Mouse (Mus musculus) CH12.LX (cell line): ENCODE measurements around the gene Syt5. TPM values are rescaled to one million over a fixed set of nuclear protein-coding genes. Genes with fewer than 3 reads are reported as not detected.

ENCODE experiments used
- DNase-seq: peaks from one replicate; pipeline ENCODE4 v3.0.0-alpha.2; 2013; ENCODE audit errors: extremely low read depth
- H3K27ac ChIP-seq: 2 replicates; pipeline ENCODE4 v1.5.1; 2012; ENCODE audit warnings: low read depth, mild to moderate bottlenecking, control low read depth, moderate library complexity; ENCODE audit not compliant: insufficient read depth
- H3K27me3 ChIP-seq: replicated peaks from 2 replicates; pipeline ENCODE3; 2012; ENCODE audit warnings: inconsistent platforms
- H3K36me3 ChIP-seq, 2 experiments: replicated peaks in 1 of 2; 2 replicates each; pipeline versions ENCODE3 to v1.6.1; 2012; ENCODE audit warnings: inconsistent platforms in 1 of 2, low read length in 1 of 2, mild to moderate bottlenecking in 1 of 2, mixed read lengths in 1 of 2, moderate library complexity in 1 of 2; ENCODE audit not compliant: control insufficient read depth in 1 of 2, insufficient read depth in 1 of 2
- H3K4me1 ChIP-seq, 2 experiments: 2 replicates each; pipeline ENCODE4 v1.6.1; 2012; ENCODE audit warnings: inconsistent platforms in 1 of 2, moderate library complexity in 1 of 2; ENCODE audit not compliant: insufficient read depth in 2 of 2, control insufficient read depth in 1 of 2
- H3K4me2 ChIP-seq: 2 replicates; pipeline ENCODE4 v1.6.1; 2012; ENCODE audit warnings: low read depth, mild to moderate bottlenecking, control low read depth; ENCODE audit not compliant: poor library complexity, insufficient read depth, severe bottlenecking
- H3K4me3 ChIP-seq, 3 experiments: fragments of 150-350 bp in 1 of 3; sonication (generic) in 1 of 3; replicated peaks in 1 of 3; 2 replicates each; pipeline versions ENCODE3 to v1.5.1; 2011 to 2012; ENCODE audit warnings: low read depth in 2 of 3, low read length in 2 of 3, mild to moderate bottlenecking in 2 of 3, moderate library complexity in 2 of 3, control low read depth in 1 of 3, improper control_type of control experiment in 1 of 3, inconsistent platforms in 1 of 3, mixed read lengths in 1 of 3; ENCODE audit not compliant: poor library complexity in 1 of 3
- H3K79me2 ChIP-seq: replicated peaks from 2 replicates; pipeline ENCODE4 v1.6.1; 2012; ENCODE audit warnings: mild to moderate bottlenecking, moderate library complexity; ENCODE audit not compliant: control insufficient read depth, poor library complexity, insufficient read depth, severe bottlenecking; ENCODE audit errors: extremely low read depth
- H3K9ac ChIP-seq: 2 replicates; pipeline ENCODE4 v1.6.1; 2012; ENCODE audit warnings: low read depth, mild to moderate bottlenecking, control low read depth, moderate library complexity; ENCODE audit not compliant: insufficient read depth
- H3K9me3 ChIP-seq: replicated peaks from 2 replicates; pipeline ENCODE3; 2012; ENCODE audit warnings: low read length, inconsistent platforms, mixed read lengths
- CHD2 ChIP-seq: IDR thresholded peaks from 2 replicates; pipeline ENCODE4 v1.6.1; 2011; ENCODE audit warnings: low read length, improper control_type of control experiment
- CTCF ChIP-seq, 2 experiments: IDR thresholded peaks in 1 of 2; conservative IDR thresholded peaks in 1 of 2; 2 replicates each; pipeline ENCODE4 v1.5.1; 2011 to 2012; ENCODE audit warnings: low read depth in 2 of 2, low read length in 2 of 2, improper control_type of control experiment in 1 of 2, inconsistent platforms in 1 of 2, mild to moderate bottlenecking in 1 of 2, moderate library complexity in 1 of 2
- E2F4 ChIP-seq: IDR thresholded peaks from 2 replicates; pipeline ENCODE4 v1.6.1; 2011; ENCODE audit warnings: low read depth, low read length, improper control_type of control experiment; ENCODE audit not compliant: insufficient replicate concordance
- EP300 ChIP-seq: IDR thresholded peaks from 2 replicates; pipeline ENCODE4 v1.6.1; 2011; ENCODE audit warnings: low read length, improper control_type of control experiment
- ETS1 ChIP-seq: conservative IDR thresholded peaks from 2 replicates; pipeline ENCODE4 v1.6.1; 2012; ENCODE audit warnings: low read depth, mild to moderate bottlenecking, inconsistent platforms, low read length, improper control_type of control experiment, moderate library complexity
- GABPA ChIP-seq: IDR thresholded peaks from 2 replicates; pipeline ENCODE4 v1.6.1; 2012; ENCODE audit warnings: low read depth, low read length, improper control_type of control experiment, inconsistent platforms; ENCODE audit not compliant: insufficient replicate concordance
- KAT2A ChIP-seq: IDR thresholded peaks from 2 replicates; pipeline ENCODE4 v1.6.1; 2012; ENCODE audit warnings: low read length, improper control_type of control experiment, inconsistent platforms; ENCODE audit not compliant: insufficient replicate concordance
- MAX ChIP-seq: IDR thresholded peaks from 2 replicates; pipeline ENCODE4 v1.6.1; 2011; ENCODE audit warnings: low read length, improper control_type of control experiment
- MAZ ChIP-seq: IDR thresholded peaks from 2 replicates; pipeline ENCODE4 v1.6.1; 2012; ENCODE audit warnings: low read depth, mild to moderate bottlenecking, inconsistent platforms, low read length, improper control_type of control experiment, moderate library complexity
- MEF2A ChIP-seq: IDR thresholded peaks from 2 replicates; pipeline ENCODE4 v1.6.1; 2014; ENCODE audit warnings: low read depth, mild to moderate bottlenecking, inconsistent platforms, low read length, improper control_type of control experiment, borderline replicate concordance
- MXI1 ChIP-seq: IDR thresholded peaks from 2 replicates; pipeline ENCODE4 v1.6.1; 2011; ENCODE audit warnings: mild to moderate bottlenecking, low read depth, low read length, improper control_type of control experiment
- MYC ChIP-seq: IDR thresholded peaks from 2 replicates; pipeline ENCODE4 v1.6.1; 2011; ENCODE audit warnings: low read depth, mild to moderate bottlenecking, improper control_type of control experiment, low read length
- NRF1 ChIP-seq: IDR thresholded peaks from 2 replicates; pipeline ENCODE4 v1.6.1; 2014; ENCODE audit warnings: low read depth, mild to moderate bottlenecking, inconsistent platforms, low read length, improper control_type of control experiment, moderate library complexity
- POLR2A ChIP-seq: IDR thresholded peaks from 2 replicates; pipeline ENCODE4 v1.6.1; 2011; ENCODE audit warnings: low read depth, mild to moderate bottlenecking, improper control_type of control experiment, low read length
- RAD21 ChIP-seq: IDR thresholded peaks from 2 replicates; pipeline ENCODE4 v1.6.1; 2011; ENCODE audit warnings: low read depth, mild to moderate bottlenecking, low read length, improper control_type of control experiment, moderate library complexity
- SIN3A ChIP-seq: IDR thresholded peaks from 2 replicates; pipeline ENCODE4 v1.6.1; 2012; ENCODE audit warnings: low read length, improper control_type of control experiment, inconsistent platforms
- SMC3 ChIP-seq: IDR thresholded peaks from 2 replicates; pipeline ENCODE4 v1.6.1; 2011; ENCODE audit warnings: low read depth, low read length, improper control_type of control experiment
- USF1 ChIP-seq: IDR thresholded peaks from 2 replicates; pipeline ENCODE4 v1.6.1; 2014; ENCODE audit warnings: low read depth, mild to moderate bottlenecking, inconsistent platforms, low read length, improper control_type of control experiment
- ZC3H11A ChIP-seq: IDR thresholded peaks from 2 replicates; pipeline ENCODE4 v1.6.1; 2012; ENCODE audit warnings: low read depth, mild to moderate bottlenecking, inconsistent platforms, low read length, improper control_type of control experiment
- ZKSCAN1 ChIP-seq: IDR thresholded peaks from 2 replicates; pipeline ENCODE4 v1.6.1; 2012; ENCODE audit warnings: low read depth, inconsistent platforms, low read length, improper control_type of control experiment, borderline replicate concordance
- dilution Hi-C: fragments of 300-500 bp; cut with MboI; formaldehyde crosslinking; loops from 2 replicates; pipeline ENCODE4 v1.14.3; 2020; ENCODE audit warnings: low sequenced_read_pairs; ENCODE audit not compliant: extremely low pct_unique_long_range_greater_than_20kb, extremely low pct_ligation_motif_present
- in situ Hi-C: fragments of 300-500 bp; cut with MboI; formaldehyde crosslinking; loops from 3 replicates; pipeline ENCODE4 v1.14.3; 2019; ENCODE audit warnings: low sequenced_read_pairs, low pct_ligation_motif_present, low pct_unique_long_range_greater_than_20kb, mixed read lengths
- polyA plus RNA-seq: library from polyadenylated mRNA; unstranded; fragments of >175 nt; gene quantifications from 2 replicates; pipeline ENCODE4 v1.2.1, GENCODE M21; 2012; ENCODE audit warnings: low read depth; ENCODE audit not compliant: insufficient read length
- total RNA-seq, 2 experiments: library from RNA; depleted of rRNA; stranded (reverse); fragments of 300-350 nt in 1 of 2; fragments of >200 nt in 1 of 2; gene quantifications; 2 replicates each; pipeline ENCODE4 v1.2.3; 2012 to 2014

The Syt5 gene
- total and polyA plus RNA-seq, 3 experiments, result 0.20 to 0.68 (median 0.30) TPM

DNA sequence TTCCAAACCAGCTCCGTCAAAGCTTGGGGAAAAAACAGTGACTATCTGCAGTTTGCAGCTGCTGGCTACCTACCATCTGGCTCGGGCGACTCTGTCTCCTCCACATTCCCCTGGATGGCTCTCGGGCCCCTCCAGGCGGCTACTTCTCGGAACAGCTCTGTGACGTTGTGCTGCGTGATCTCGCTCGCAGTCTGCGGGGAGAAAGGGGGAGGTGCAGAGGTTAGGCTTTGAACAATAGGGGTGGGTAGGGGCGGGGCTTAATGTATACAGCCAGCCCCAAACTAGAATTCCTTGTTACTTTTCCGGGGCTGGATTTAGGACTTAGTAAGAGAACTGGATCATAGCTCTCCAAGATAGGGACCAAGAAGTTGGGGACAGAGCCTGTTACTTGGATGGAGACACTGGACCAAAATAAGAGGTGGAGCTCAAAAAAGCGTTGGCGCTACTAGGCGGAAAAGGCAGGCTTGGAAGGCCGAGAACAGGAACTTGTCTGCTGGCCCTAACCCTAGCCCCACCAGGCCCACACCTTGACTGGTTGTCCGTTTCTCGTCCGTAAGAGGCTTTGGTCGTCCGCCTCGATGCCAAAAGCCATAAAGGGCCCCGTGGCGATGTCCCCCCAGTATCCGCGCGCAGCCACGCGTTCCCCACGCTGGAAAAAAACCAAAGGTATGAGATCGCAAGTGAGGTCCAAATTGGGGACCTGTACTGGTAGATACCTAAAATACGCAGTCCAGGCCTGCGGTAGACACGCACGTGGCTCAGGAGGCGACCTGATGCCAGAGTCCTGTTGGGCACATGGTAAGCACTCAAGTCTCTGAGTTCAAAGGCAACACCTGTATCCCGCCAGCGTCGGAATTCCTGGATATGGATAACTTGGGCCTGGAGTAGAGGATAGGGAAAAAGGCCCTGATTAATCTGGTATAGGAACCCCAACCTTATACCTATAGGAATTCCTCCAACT, 20.7 kb downstream of the Syt5 start:
- DNase-seq, result peak; percentile 88
- peak overlapping the region; percentile 40; the same call in 1 of the 2 replicates for H3K4me2 ChIP-seq
- TF ChIP-seq ZKSCAN1 (no peak), E2F4 (no peak), SIN3A (no peak), USF1 (no peak), MEF2A (no peak), ETS1 (no peak), KAT2A (no peak), MAX (peak; percentile 47; the same call in 1 of the 2 replicates), POLR2A (peak; percentile 50; the same call in 1 of the 2 replicates), MXI1 (peak; percentile 30; the same call in 1 of the 2 replicates), MAZ (no peak), CTCF (conservative IDR thresholded peaks at IDR 0.05 in 1 of 2, IDR thresholded peaks at IDR 0.05 in 1 of 2; ENCODE audit: low read depth in 2 of 2, low read length in 2 of 2) (peak in 1 of 2 experiments; percentile 82; a peak in 3 of 4 replicates), SMC3 (peak; percentile 59), GABPA (no peak), EP300 (no peak), RAD21 (peak; percentile 82), ZC3H11A (no peak), CHD2 (no peak), NRF1 (no peak), MYC (0 out of 2 replicates have a peak, but pooled peaks have one; percentile 39)

More for the DNA sequence above, 20.7 kb downstream of the Syt5 start:
- H3K27ac ChIP-seq, result 0 out of 2 replicates have a peak overlapping the region, but pooled peaks have one; percentile 1
- no peaks in the 10 kb centered on the region for H3K36me3 ChIP-seq
- dilution Hi-C loops, result no loop called here
- H3K9me3 ChIP-seq, result no peaks in the 10 kb centered on the region
- peaks cover 7 to 12% of the 10 kb centered on the region in 2 experiments for H3K4me1 ChIP-seq
- H3K79me2 ChIP-seq, result no peaks in the 10 kb centered on the region
- in situ Hi-C loops, result loop anchor here (5.0 kb wide), 1 partner anchor 49 kb away; no protein-coding TSS in a partner anchor
- peaks cover 1% of the 10 kb centered on the region for H3K27me3 ChIP-seq
- peak overlapping the region; percentile 30 to 56 (median 52) for H3K4me3 ChIP-seq
- peak overlapping the region; percentile 22; the same call in 1 of the 2 replicates for H3K9ac ChIP-seq
